Mouse (Mus musculus): ENCODE data around the gene Filip1l.

DNA sequence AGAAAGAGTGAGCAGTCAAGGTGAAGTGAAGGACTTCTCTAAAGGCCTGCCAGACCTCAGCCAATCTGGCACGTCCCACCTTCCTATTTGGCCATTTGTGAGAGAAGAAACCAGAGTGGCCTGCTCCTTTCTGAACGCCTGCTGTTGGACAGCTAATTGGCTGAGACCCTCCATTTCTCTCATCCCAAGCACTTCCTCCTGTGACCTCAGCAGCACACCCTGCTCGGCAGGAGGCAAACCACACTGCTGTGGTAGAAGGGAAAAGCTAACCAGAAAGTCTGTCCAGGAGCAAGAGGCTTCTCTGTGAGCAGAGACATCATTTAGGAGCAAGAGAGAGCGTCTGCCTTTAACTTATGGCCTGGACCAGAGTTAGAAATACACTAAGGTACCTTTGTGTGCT, 35.8 kb upstream of the Filip1l start:
- TF ChIP-seq POLR2A (IDR thresholded peaks at IDR 0.05; ENCODE audit: low read depth, low read length) (no peak), CTCF (IDR thresholded peaks at IDR 0.05; ENCODE audit: borderline replicate concordance, insufficient read depth, low read length) (no peak)
